Mouse (Mus musculus) liver, embryonic 15.5 days (tissue): Measurements from ENCODE around the gene Psmb5. TPM values are rescaled to one million over a fixed set of nuclear protein-coding genes. Genes with fewer than 3 reads are reported as not detected.
A peak's percentile ranks its signal among the peaks of the same experiment; 100 is the strongest.

ENCODE experiments used
- ATAC-seq: fragments of 200-750 bp; cut with Nextera tagmentation; 2 replicates; pipeline ENCODE4 v1.8.0; 2017; ENCODE audit warnings: moderate number of reproducible peaks, mild to moderate bottlenecking, moderate library complexity; ENCODE audit not compliant: insufficient read depth
- H3K27ac ChIP-seq: fragments of 300-500 bp; sonication (generic); replicated peaks from 2 replicates; pipeline ENCODE4 v1.5.1; 2015; ENCODE audit warnings: mild to moderate bottlenecking, inconsistent platforms
- H3K27me3 ChIP-seq: fragments of 300-500 bp; sonication (generic); 2 replicates; pipeline ENCODE4 v1.6.1; 2015; ENCODE audit warnings: mild to moderate bottlenecking, inconsistent platforms
- H3K36me3 ChIP-seq: fragments of 300-500 bp; sonication (generic); replicated peaks from 2 replicates; pipeline ENCODE4 v1.6.1; 2015; ENCODE audit warnings: moderate library complexity, mild to moderate bottlenecking, inconsistent platforms
- H3K4me1 ChIP-seq: fragments of 300-500 bp; sonication (generic); replicated peaks from 2 replicates; pipeline ENCODE4 v1.6.1; 2015; ENCODE audit warnings: inconsistent platforms
- H3K4me2 ChIP-seq: fragments of 300-500 bp; sonication (generic); 2 replicates; pipeline ENCODE4 v1.6.1; 2015; ENCODE audit warnings: moderate library complexity, mild to moderate bottlenecking, inconsistent platforms
- H3K4me3 ChIP-seq: fragments of 300-500 bp; sonication (generic); replicated peaks from 2 replicates; pipeline ENCODE4 v1.5.1; 2015; ENCODE audit warnings: mild to moderate bottlenecking, inconsistent platforms
- H3K9ac ChIP-seq: fragments of 300-500 bp; sonication (generic); 2 replicates; pipeline ENCODE4 v1.6.1; 2015; ENCODE audit warnings: moderate library complexity, mild to moderate bottlenecking, inconsistent platforms
- H3K9me3 ChIP-seq: fragments of 300-500 bp; sonication (generic); replicated peaks from 2 replicates; pipeline ENCODE4 v1.6.1; 2016; ENCODE audit warnings: inconsistent platforms
- WGBS: fragments of 180-500 bp; shearing (Covaris S2); methylation state at CpG from one replicate; pipeline ENCODE4 v1.1.7; 2015; ENCODE audit warnings: mixed read lengths; ENCODE audit not compliant: insufficient replicate concordance; 5-methylcytosine and 5-hydroxymethylcytosine counted together
- polyA plus RNA-seq: library from polyadenylated mRNA; unstranded; fragments of >200 nt; fragmentation: Nextera tagmentation; extraction: Ambion mirVana; gene quantifications from 2 replicates; pipeline ENCODE4 v1.2.1, GENCODE M21; 2015

The Psmb5 gene
- polyA plus RNA-seq = 204 and 211 TPM in 2 replicates

GRCm38 (mm10) chr14:54617897-54618365 lies at the start of gene Psmb5:
Gene Psmb5 (minus strand): TSS chr14:54618022.
- Histone ChIP-seq H3K4me2 (peak within 1 kb of the TSS; percentile 75), H3K9me3 (no peaks in the 10 kb centered on the region), H3K9ac (peak within 1 kb of the TSS; percentile 83), H3K27ac (peak within 1 kb of the TSS; percentile 78), H3K36me3 (peaks cover 26% of the 10 kb centered on the region), H3K27me3 (no peaks in the 10 kb centered on the region), H3K4me1 (peaks cover 23% of the 10 kb centered on the region), H3K4me3 (peak within 1 kb of the TSS; percentile 87)
- peak; percentile 87 for ATAC-seq
- WGBS = under 1% methylated on average over 25 of the region's 25 CpGs

DNA sequence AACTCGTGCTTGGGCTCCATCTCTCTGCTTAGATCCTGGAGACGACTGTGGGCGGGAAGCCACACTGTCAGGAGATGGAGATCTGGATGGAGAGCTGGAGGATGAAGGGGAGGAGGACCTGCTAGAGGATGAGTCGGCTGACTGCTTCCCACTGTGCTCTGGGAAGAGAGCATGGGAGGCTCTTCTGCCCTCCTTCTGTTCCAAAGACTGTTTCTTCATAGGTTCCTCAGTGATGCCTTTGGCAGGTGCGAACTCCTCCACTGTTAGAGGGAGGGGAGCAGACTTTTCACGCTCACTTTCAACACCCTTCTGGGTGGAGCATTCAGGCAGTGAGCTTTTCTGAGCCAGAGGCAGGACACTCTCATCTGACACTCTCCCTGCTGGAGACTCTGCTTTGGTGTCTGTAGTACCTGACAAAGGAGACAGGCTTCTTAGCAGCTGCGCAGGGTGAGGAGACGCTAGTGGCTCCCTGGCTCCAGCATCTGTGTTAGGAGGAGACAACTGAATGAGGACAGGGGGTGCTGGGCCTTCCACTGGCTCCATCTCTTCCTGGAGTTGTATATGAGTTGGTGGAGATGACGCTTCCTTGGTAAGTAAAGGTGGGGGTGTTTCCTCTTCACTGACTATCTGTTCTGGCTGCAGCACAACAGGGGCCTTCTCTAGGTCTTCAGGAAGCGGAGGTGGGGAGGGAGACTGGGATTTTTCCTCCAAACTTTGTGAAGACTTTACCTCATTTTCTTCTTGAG lies 46.8 kb upstream of the Psmb5 start:
- Histone ChIP-seq H3K4me2 (no peak overlapping the region), H3K9ac (no peak overlapping the region), H3K4me3 (no peak overlapping the region), H3K27me3 (no peaks in the 10 kb centered on the region), H3K27ac (no peak overlapping the region), H3K36me3 (peaks cover 96% of the 10 kb centered on the region), H3K9me3 (no peaks in the 10 kb centered on the region), H3K4me1 (no peaks in the 10 kb centered on the region)
- 85% methylated on average over 10 of the region's 10 CpGs for WGBS
- no peak for ATAC-seq

DNA sequence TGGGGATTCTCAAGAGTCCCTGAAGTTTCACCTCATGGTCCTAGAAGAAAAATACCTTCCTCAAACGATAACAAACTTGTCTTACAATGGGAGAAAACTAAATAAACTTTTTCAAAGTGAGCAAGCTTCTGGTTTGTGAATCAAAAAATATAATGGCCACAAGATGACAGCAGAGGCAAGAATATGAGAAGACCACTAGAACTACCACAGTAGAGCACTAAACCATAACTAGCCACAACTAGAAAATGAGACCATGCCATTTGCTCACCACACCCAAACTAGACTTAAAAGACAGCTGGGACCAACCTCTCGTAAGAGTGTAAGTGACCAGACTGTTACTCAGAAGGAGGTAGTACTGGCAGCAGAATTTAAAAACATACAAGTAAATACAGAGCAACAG lies 42.2 kb upstream of the Psmb5 start:
- Histone ChIP-seq H3K36me3 (peaks cover 98% of the 10 kb centered on the region), H3K27me3 (no peaks in the 10 kb centered on the region)

DNA sequence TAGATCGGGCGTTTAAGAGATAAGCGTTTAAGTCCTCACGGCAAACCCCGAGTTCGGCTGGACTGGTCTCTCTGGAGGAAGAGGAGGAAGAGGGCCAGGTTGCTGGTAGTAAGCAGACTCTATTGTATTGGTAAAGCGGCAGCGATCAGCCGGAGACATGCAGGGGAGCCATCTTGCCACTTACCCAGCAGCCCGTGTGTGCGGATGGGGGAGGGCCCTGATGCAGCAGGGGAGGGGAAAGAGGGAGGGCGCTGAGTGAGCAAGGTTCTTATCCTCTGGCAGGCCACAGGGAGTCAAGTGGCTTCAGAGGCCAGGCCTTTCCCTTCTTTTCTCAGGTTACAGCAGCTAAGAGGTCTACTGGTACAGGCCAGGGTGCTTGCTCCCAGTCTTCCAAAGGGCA lies 35.7 kb upstream of the Psmb5 start:
- Histone ChIP-seq H3K36me3 (peaks cover 81% of the 10 kb centered on the region), H3K4me2 (peak overlapping the region; percentile 77), H3K4me3 (peak overlapping the region; percentile 66), H3K9ac (peak overlapping the region; percentile 61), H3K27ac (peak overlapping the region; percentile 81), H3K4me1 (peaks cover 42% of the 10 kb centered on the region), H3K27me3 (no peaks in the 10 kb centered on the region), H3K9me3 (no peaks in the 10 kb centered on the region)
- 0% methylated on average over 12 of the region's 12 CpGs for WGBS
- ATAC-seq = peak; percentile 84

More for the DNA sequence above, 42.2 kb upstream of the Psmb5 start:
- 81% methylated on average over 2 of the region's 2 CpGs for WGBS
- no peak overlapping the region for H3K27ac ChIP-seq
- H3K4me3 ChIP-seq = no peak overlapping the region
- H3K9me3 ChIP-seq = no peaks in the 10 kb centered on the region
- no peak overlapping the region for H3K4me2 ChIP-seq
- ATAC-seq = no peak
- H3K9ac ChIP-seq = no peak overlapping the region
- no peaks in the 10 kb centered on the region for H3K4me1 ChIP-seq

GRCm38 (mm10) chr14:54652787-54653186 lies 35.0 kb upstream of the Psmb5 start:
- WGBS = 2% methylated on average over 7 of the region's 7 CpGs
- Histone ChIP-seq H3K4me2 (peak overlapping the region; percentile 77), H3K9ac (peak overlapping the region; percentile 61), H3K27me3 (no peaks in the 10 kb centered on the region), H3K4me1 (peaks cover 42% of the 10 kb centered on the region), H3K4me3 (peak overlapping the region; percentile 66), H3K9me3 (no peaks in the 10 kb centered on the region), H3K36me3 (peaks cover 81% of the 10 kb centered on the region), H3K27ac (peak overlapping the region; percentile 81)
- no peak for ATAC-seq

GRCm38 (mm10) chr14:54651556-54651955 lies 33.7 kb upstream of the Psmb5 start:
- H3K4me1 ChIP-seq = peaks cover 42% of the 10 kb centered on the region
- 0 out of 2 replicates have a peak overlapping the region, but pooled peaks have one; percentile 81 for H3K27ac ChIP-seq
- no peaks in the 10 kb centered on the region for H3K9me3 ChIP-seq
- H3K27me3 ChIP-seq = no peaks in the 10 kb centered on the region
- peaks cover 81% of the 10 kb centered on the region for H3K36me3 ChIP-seq
- H3K9ac ChIP-seq = no peak overlapping the region
- no peak overlapping the region for H3K4me3 ChIP-seq
- WGBS = 74% methylated on average over 4 of the region's 4 CpGs
- no peak overlapping the region for H3K4me2 ChIP-seq
- no peak for ATAC-seq

DNA sequence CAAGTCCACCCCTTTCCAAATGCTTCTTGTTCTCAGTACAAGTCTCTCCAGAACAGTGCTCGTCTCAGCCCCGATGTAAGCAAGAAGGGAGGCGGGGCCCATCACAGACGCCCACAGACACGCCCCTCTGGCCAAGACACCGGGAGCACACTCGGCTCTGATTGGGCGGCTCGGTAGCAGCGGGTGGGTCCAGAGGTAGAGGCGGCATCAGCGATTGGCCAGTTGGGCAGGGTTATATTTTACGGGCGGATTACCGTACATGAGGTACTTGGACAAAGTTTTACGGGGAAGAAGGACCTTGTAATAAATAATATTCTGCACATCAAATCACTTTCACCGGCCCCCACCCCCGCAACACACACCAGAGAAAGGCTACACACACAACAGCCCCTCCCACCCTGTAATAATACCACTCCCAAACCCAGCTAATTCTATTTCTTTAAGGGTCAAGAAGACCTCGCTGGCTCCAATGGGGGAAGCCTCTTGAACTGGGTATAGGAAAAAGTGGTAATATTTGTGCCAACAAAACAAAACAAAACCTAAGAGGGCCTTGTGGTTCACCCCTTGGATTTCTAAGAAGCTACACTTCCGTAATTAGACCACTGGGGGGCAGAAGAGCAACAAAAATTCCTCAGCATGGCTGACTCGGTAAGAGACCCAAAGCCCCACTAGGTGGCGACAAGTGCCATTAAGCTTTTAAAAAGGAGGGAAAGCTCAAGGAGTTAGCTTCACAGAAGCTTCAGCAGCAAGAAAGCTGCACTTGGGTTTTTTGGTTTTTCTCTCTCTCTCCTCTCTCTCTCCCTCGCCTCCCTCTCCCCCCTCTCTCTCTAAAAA lies 33.0 kb upstream of the Psmb5 start:
- H3K4me3 ChIP-seq = no peak overlapping the region
- WGBS = 50% methylated on average over 23 of the region's 23 CpGs

GRCm38 (mm10) chr14:54647900-54648299 lies 30.1 kb upstream of the Psmb5 start:
- ATAC-seq = no peak
- WGBS = 39% methylated on average over 4 of the region's 4 CpGs

More for the DNA sequence above, 33.0 kb upstream of the Psmb5 start:
- ATAC-seq = peak; percentile 43
- Histone ChIP-seq H3K27me3 (no peaks in the 10 kb centered on the region), H3K4me2 (no peak overlapping the region), H3K36me3 (peaks cover 81% of the 10 kb centered on the region), H3K9me3 (no peaks in the 10 kb centered on the region), H3K4me1 (peaks cover 42% of the 10 kb centered on the region), H3K27ac (0 out of 2 replicates have a peak overlapping the region, but pooled peaks have one; percentile 81), H3K9ac (no peak overlapping the region)

DNA sequence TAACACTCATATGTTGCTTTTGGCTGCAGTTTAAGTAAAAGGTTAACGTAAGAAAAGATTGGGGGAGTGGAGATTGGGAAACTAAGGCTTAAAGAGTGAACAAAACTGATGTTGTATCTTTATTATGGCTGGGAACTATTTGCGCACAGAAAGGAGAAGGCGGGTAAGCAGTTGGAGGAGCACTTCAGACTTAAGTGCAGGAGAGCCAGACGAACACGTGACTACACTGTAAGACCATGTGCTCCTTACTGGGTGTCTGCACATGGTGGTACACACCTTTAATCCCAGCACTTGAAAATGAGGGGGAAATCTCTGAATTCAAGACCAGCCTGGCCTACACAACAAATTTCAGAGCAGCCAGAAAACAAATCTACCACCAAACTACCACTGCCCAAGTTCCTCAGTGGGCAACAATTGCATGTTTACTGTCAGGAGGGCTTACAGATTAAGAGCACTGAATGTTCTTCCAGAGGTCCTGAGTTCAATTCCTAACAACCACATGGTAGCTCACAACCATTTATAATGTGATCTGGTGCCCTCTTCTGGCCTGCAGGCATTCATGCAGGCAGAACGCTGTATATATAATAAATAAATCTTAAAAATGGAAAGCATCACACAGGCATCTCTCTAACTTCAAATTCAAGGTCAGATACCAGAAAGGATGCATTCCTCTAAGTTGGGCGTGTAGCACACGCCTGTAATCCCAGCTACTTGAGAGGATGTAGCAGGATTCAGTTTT lies 29.2 kb upstream of the Psmb5 start:
- H3K4me3 ChIP-seq = no peak overlapping the region
- no peak overlapping the region for H3K4me2 ChIP-seq
- H3K36me3 ChIP-seq = peaks cover 97% of the 10 kb centered on the region
- H3K9me3 ChIP-seq = no peaks in the 10 kb centered on the region
- no peak for ATAC-seq
- H3K27me3 ChIP-seq = no peaks in the 10 kb centered on the region
- H3K9ac ChIP-seq = no peak overlapping the region
- peaks cover 17% of the 10 kb centered on the region for H3K4me1 ChIP-seq
- H3K27ac ChIP-seq = no peak overlapping the region
- WGBS = 91% methylated on average over 8 of the region's 8 CpGs

More at GRCm38 (mm10) chr14:54647900-54648299, 30.1 kb upstream of the Psmb5 start:
- H3K4me2 ChIP-seq = no peak overlapping the region
- H3K27ac ChIP-seq = no peak overlapping the region
- H3K4me1 ChIP-seq = peaks cover 26% of the 10 kb centered on the region
- H3K36me3 ChIP-seq = peaks cover 91% of the 10 kb centered on the region
- no peak overlapping the region for H3K4me3 ChIP-seq
- H3K9ac ChIP-seq = no peak overlapping the region
- no peaks in the 10 kb centered on the region for H3K27me3 ChIP-seq
- no peaks in the 10 kb centered on the region for H3K9me3 ChIP-seq

GRCm38 (mm10) chr14:54646455-54646854 lies 28.6 kb upstream of the Psmb5 start:
- WGBS = 91% methylated on average over 17 of the region's 17 CpGs
- no peak overlapping the region for H3K9ac ChIP-seq
- H3K27ac ChIP-seq = no peak overlapping the region
- no peak for ATAC-seq
- H3K4me3 ChIP-seq = no peak overlapping the region
- H3K36me3 ChIP-seq = peaks cover 94% of the 10 kb centered on the region
- no peaks in the 10 kb centered on the region for H3K27me3 ChIP-seq
- H3K9me3 ChIP-seq = no peaks in the 10 kb centered on the region
- no peak overlapping the region for H3K4me2 ChIP-seq
- peaks cover 16% of the 10 kb centered on the region for H3K4me1 ChIP-seq
